Mouse (Mus musculus) C2C12 (cell line): ENCODE measurements around the gene Clrn2.

Source experiments
- CTCF ChIP-seq: IDR thresholded peaks from one replicate; pipeline ENCODE4 v1.5.1; 2011; ENCODE audit not compliant: control insufficient read depth, insufficient read depth, insufficient read length
- MAX ChIP-seq: IDR thresholded peaks from one replicate; pipeline ENCODE4 v1.6.1; 2011; ENCODE audit warnings: mild to moderate bottlenecking, control low read depth
- MYOD1 ChIP-seq: IDR thresholded peaks from one replicate; pipeline ENCODE4 v1.6.1; 2011; ENCODE audit warnings: low read depth; ENCODE audit not compliant: control insufficient read depth, insufficient read length

DNA sequence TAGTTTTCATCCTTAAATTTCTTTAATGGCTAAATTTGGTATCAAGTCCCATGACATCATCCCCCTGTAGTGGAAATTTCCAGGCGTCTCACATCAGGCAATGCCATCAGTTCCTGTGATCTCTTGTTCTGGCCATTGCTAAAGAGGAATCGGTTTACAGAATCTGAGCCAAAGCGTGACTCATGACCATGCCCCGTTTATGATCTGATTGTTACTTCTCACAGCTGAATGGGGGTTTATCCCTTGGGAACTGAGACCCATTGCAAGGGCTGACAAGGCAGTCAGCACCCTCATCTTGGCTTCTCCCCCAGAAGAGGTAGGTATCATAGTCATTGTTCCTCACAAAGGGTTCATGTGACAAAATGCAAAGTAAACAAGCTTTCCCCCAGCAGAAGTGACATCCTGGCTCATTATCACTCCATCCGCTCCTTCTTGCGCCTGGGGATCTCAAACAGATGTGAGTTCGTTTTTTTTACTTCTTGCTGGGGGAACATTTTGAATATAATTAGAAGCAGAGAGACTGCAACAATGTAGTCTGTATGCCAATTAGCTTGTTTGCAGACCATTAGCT is 19.4 kb downstream of the Clrn2 start:
- TF ChIP-seq MAX (no peak), CTCF (no peak), MYOD1 (peak; percentile 45)
